Mouse (Mus musculus) kidney, embryonic 15.5 days (tissue): ENCODE measurements around the gene Adat1. TPM values are rescaled to one million over a fixed set of nuclear protein-coding genes. Genes with fewer than 3 reads are reported as not detected.

Experiments
- ATAC-seq: fragments of 200-750 bp; cut with Nextera tagmentation; replicated peaks from 2 replicates; pipeline ENCODE4 v1.8.0; 2017; ENCODE audit warnings: moderate TSS enrichment; ENCODE audit not compliant: low FRiP score
- H3K27ac ChIP-seq: fragments of 300-500 bp; sonication (generic); 2 replicates; pipeline ENCODE4 v1.5.1; 2015; ENCODE audit warnings: mild to moderate bottlenecking, inconsistent platforms
- H3K27me3 ChIP-seq: fragments of 300-500 bp; sonication (generic); 2 replicates; pipeline ENCODE4 v1.6.1; 2015; ENCODE audit warnings: inconsistent platforms
- H3K36me3 ChIP-seq: fragments of 300-500 bp; sonication (generic); 2 replicates; pipeline ENCODE4 v1.6.1; 2015; ENCODE audit warnings: inconsistent platforms
- H3K4me1 ChIP-seq: fragments of 300-500 bp; sonication (generic); 2 replicates; pipeline ENCODE4 v1.6.1; 2015; ENCODE audit warnings: inconsistent platforms
- H3K4me2 ChIP-seq: fragments of 300-500 bp; sonication (generic); 2 replicates; pipeline ENCODE4 v1.6.1; 2015; ENCODE audit warnings: moderate library complexity, mild to moderate bottlenecking, inconsistent platforms
- H3K4me3 ChIP-seq: fragments of 300-500 bp; sonication (generic); replicated peaks from 2 replicates; pipeline ENCODE4 v1.5.1; 2015; ENCODE audit warnings: mild to moderate bottlenecking, inconsistent platforms
- H3K9ac ChIP-seq: fragments of 300-500 bp; sonication (generic); 2 replicates; pipeline ENCODE4 v1.6.1; 2015; ENCODE audit warnings: mild to moderate bottlenecking, inconsistent platforms
- H3K9me3 ChIP-seq: fragments of 300-500 bp; sonication (generic); replicated peaks from 2 replicates; pipeline ENCODE4 v1.6.1; 2016; ENCODE audit warnings: inconsistent platforms
- WGBS: fragments of 180-500 bp; shearing (Covaris S2); methylation state at CpG from one replicate; pipeline ENCODE4 v1.1.7; 2015; ENCODE audit warnings: mixed read lengths; 5-methylcytosine and 5-hydroxymethylcytosine counted together
- polyA plus RNA-seq: library from polyadenylated mRNA; unstranded; fragments of >200 nt; fragmentation: Nextera tagmentation; extraction: Ambion mirVana; gene quantifications from 2 replicates; pipeline ENCODE4 v1.2.1, GENCODE M21; 2015

The Adat1 gene
- polyA plus RNA-seq, 1 experiment from 2014 or later: 12.1 TPM

DNA sequence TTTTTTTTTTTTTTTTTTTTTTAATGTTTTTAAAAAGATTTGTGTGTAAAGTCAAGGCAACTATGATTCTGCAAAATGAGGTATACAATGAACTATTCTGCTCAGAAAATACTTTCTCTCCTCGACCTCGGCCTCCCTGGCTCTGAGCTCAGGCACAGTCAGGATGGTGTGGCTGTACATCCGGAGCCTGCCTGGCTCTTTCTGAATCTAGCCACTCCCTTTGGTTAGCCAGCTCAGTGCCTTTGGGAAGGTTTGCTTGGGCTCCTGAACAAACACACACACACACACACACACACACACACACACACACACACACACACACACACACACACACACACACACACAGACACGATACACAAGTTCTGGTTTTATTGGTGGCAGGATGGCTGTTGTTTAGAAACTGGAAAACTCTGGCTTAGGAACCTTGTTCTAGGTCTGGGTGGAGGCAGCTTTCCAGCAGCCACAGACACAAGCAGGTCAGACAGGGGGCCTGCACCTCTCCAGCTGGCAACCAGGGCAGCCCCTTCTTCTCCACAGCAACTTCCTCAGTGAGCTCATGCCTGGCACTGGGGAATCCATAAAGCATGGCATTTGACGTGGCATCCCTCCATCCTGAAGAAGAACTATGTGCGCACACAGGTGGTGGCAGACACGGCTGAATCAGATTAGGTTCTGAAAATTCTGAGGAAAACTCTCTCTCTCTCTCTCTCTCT is 27.1 kb downstream of the Adat1 start:
- 75% methylated on average over 7 of the region's 7 CpGs for WGBS
- no peak overlapping the region for H3K27ac ChIP-seq

DNA sequence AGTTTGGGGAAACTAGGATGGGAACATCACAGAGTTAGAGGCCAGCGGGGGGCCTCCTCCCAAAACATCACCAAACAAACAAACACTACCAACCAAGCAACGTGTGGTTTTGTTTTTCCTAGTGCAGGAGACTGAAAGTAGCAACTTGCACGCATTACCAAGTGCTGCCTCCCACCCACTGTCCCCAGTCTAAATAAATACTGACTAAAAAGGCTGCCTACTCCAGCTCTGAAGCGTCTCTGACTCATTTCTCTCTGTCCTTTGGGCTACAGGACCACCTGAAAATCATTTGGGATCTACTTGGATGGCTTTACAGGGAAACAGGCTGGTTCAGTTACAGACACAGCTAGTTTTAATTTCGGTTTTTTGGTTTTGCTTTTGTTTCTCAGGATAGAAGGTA is 27.8 kb downstream of the Adat1 start:
- Histone ChIP-seq H3K27ac (no peak overlapping the region), H3K9me3 (no peaks in the 10 kb centered on the region), H3K27me3 (no peaks in the 10 kb centered on the region), H3K9ac (no peak overlapping the region), H3K4me2 (no peak overlapping the region), H3K36me3 (peaks cover 13% of the 10 kb centered on the region; the same call in 1 of the 2 replicates), H3K4me3 (no peak overlapping the region), H3K4me1 (no peaks in the 10 kb centered on the region)
- no peak for ATAC-seq
- 51% methylated on average over 5 of the region's 5 CpGs for WGBS

More for the DNA sequence above, 27.1 kb downstream of the Adat1 start:
- Histone ChIP-seq H3K4me2 (no peak overlapping the region), H3K27me3 (no peaks in the 10 kb centered on the region), H3K9me3 (no peaks in the 10 kb centered on the region), H3K4me3 (no peak overlapping the region), H3K9ac (no peak overlapping the region), H3K4me1 (no peaks in the 10 kb centered on the region), H3K36me3 (peaks cover 9% of the 10 kb centered on the region; the same call in 1 of the 2 replicates)
- no peak for ATAC-seq

DNA sequence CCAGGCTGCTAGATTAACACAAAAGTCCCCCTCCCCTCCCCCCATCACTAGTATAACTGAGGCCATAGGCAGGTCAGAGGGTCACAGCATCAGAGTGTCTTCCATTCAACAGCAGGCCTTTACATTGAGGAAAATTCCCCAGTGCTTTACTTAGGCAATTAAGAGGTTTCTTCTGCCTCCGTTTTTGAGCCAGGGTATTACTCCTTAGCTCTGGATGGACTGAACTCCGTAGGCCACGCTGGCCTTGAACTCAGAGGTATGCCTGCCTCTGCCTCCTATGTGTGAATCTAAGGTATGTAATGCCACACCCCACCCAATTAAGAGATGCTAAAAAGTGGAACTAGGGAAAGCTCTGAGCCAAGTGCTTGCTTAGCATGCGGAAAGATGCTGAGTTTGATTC is 28.6 kb downstream of the Adat1 start:
- no peak for ATAC-seq
- no peak overlapping the region for H3K4me2 ChIP-seq
- WGBS: 87% methylated on average over 4 of the region's 4 CpGs
- H3K9ac ChIP-seq: no peak overlapping the region
- peaks cover 20% of the 10 kb centered on the region; the same call in 1 of the 2 replicates for H3K36me3 ChIP-seq
- no peak overlapping the region for H3K27ac ChIP-seq
- no peaks in the 10 kb centered on the region for H3K4me1 ChIP-seq
- no peak overlapping the region for H3K4me3 ChIP-seq
- H3K27me3 ChIP-seq: no peaks in the 10 kb centered on the region
- no peaks in the 10 kb centered on the region for H3K9me3 ChIP-seq

DNA sequence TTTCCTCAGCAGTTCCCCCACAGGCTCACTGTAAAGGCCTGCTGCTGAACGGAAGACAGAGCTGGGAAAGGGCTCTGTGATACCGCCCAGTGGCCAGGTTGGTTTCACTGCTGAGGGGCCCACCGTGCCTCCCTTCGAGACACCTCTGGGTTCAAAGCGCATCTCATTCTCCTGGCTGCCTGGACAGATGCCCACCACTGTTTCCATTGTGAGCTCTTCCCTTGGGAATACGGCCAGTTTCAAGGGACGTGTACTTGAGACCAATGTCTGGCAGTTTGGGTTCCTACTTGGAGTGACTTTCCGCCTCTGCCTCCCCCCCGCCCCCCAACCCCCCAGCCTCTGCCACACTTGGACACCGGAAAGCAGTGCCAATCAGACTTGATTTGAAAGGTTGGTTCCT is 29.0 kb downstream of the Adat1 start:
- H3K4me3 ChIP-seq: no peak overlapping the region
- no peaks in the 10 kb centered on the region for H3K9me3 ChIP-seq
- 79% methylated on average over 10 of the region's 10 CpGs for WGBS
- H3K27me3 ChIP-seq: no peaks in the 10 kb centered on the region
- H3K4me1 ChIP-seq: no peaks in the 10 kb centered on the region
- H3K36me3 ChIP-seq: peaks cover 23% of the 10 kb centered on the region; the same call in 1 of the 2 replicates
- H3K27ac ChIP-seq: no peak overlapping the region
- no peak overlapping the region for H3K4me2 ChIP-seq
- no peak for ATAC-seq
- no peak overlapping the region for H3K9ac ChIP-seq

DNA sequence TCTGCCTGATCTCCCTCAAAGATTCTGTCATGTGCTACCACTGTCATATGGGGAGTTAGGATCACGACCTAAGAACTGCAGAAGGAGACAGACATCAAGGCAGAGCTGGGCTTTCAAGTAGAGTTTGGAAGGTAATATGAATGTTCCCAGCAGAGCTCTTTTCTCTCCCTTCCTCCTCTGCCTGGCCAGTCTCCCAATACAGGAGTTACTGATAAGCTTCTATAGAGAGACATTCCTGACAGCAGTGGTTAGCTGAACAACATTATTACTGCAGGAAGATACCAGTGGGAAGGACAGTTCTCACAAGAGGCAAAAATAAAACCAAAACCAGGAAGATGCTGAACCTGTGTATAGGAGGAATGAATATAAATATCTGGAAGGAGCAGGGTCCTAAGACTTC is 29.5 kb downstream of the Adat1 start:
- H3K36me3 ChIP-seq: peaks cover 22% of the 10 kb centered on the region; the same call in 1 of the 2 replicates
- WGBS: 80% methylated on average over 1 of the region's 1 CpGs
- no peak overlapping the region for H3K27ac ChIP-seq
- H3K9ac ChIP-seq: no peak overlapping the region
- no peaks in the 10 kb centered on the region for H3K9me3 ChIP-seq
- ATAC-seq: no peak
- H3K27me3 ChIP-seq: no peaks in the 10 kb centered on the region
- no peaks in the 10 kb centered on the region for H3K4me1 ChIP-seq
- no peak overlapping the region for H3K4me2 ChIP-seq
- no peak overlapping the region for H3K4me3 ChIP-seq

DNA sequence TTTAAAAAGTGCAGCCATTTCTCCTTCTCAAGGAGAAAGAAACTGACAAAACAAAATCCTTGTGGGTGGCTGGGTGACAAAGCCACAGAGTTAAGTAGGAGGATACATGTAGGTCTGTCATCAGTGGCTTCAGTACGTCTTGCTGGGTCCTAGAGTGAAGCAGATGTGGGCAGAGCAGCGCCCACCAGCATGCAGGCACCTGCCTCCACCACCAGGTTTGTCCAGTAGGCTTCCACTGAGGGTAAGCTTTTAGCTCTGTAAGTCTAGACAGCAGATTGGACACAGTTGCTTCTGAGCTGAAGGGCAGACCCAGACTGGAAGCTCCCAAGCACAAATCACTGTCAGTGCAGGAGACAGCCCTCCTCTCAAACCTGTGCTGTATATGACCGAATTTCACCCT is 30.8 kb downstream of the Adat1 start:
- no peak overlapping the region for H3K9ac ChIP-seq
- ATAC-seq: no peak

DNA sequence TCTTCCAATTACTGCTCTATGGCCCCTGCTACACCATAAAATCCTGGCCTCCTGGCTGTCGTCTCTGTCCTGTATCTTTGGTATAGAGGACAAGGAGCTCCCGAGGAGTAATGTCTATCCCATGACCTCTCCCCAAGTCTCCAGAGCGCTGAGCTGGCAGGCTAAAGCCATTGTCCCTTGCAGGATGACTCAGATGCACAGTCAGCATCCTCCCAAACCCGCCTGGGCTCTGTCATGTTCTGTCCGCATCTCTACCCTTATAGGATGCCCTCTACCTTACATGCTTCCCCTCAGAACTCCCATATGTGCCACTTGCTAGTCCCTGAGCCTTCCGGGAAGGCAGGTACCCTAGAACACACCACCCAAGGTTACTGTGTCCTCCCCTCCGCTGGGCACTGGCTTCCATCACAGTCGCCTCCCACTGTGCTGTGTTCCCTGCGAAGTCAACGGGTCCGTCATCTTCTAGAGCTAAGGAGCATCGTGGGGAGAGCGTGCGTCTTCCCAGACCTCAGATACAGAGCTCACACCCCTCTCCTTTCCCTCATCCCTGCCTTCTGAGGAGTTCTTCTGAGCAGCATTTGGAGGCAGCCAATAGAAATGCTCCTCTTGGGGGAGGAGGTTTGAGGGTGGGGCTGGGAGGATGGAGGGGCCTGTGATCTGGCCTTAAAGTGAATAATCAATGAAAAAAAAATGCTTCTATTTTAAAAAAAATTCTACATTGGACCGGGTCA is 31.3 kb downstream of the Adat1 start:
- H3K27me3 ChIP-seq: no peaks in the 10 kb centered on the region
- ATAC-seq: no peak
- WGBS: 72% methylated on average over 15 of the region's 15 CpGs
- H3K4me3 ChIP-seq: no peak overlapping the region
- peaks cover 38% of the 10 kb centered on the region for H3K36me3 ChIP-seq
- H3K9me3 ChIP-seq: no peaks in the 10 kb centered on the region
- H3K9ac ChIP-seq: no peak overlapping the region
- H3K4me1 ChIP-seq: no peaks in the 10 kb centered on the region
- H3K27ac ChIP-seq: no peak overlapping the region
- no peak overlapping the region for H3K4me2 ChIP-seq

More for the DNA sequence above, 30.8 kb downstream of the Adat1 start:
- H3K36me3 ChIP-seq: peaks cover 35% of the 10 kb centered on the region
- no peak overlapping the region for H3K27ac ChIP-seq
- no peak overlapping the region for H3K4me3 ChIP-seq
- H3K27me3 ChIP-seq: no peaks in the 10 kb centered on the region
- 76% methylated on average over 3 of the region's 3 CpGs for WGBS
- H3K4me1 ChIP-seq: no peaks in the 10 kb centered on the region
- H3K4me2 ChIP-seq: no peak overlapping the region
- H3K9me3 ChIP-seq: no peaks in the 10 kb centered on the region

DNA sequence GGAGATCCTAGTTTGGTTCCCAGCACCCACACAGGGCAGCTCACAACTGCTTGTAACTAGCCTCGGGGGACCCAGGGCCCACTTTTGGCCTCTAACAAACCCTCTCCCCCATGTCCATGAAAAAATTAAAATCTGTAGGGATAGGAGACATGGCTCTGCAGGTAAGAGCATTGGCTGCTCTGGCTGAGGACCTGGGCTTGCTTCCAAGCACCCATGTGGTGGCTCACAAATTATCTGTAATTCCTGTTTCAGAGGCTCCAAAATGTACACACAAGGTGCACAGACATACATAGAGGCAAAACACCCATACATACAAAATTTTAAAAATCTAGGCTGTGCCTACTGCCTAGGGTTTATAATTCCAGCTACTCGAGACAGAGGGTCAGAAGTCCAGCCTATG is 34.9 kb downstream of the Adat1 start:
- Histone ChIP-seq H3K9ac (no peak overlapping the region), H3K27ac (no peak overlapping the region), H3K27me3 (no peaks in the 10 kb centered on the region), H3K36me3 (peaks cover 66% of the 10 kb centered on the region), H3K9me3 (no peaks in the 10 kb centered on the region), H3K4me2 (no peak overlapping the region), H3K4me3 (no peak overlapping the region), H3K4me1 (no peaks in the 10 kb centered on the region)
- ATAC-seq: no peak
- WGBS: 87% methylated on average over 2 of the region's 2 CpGs

DNA sequence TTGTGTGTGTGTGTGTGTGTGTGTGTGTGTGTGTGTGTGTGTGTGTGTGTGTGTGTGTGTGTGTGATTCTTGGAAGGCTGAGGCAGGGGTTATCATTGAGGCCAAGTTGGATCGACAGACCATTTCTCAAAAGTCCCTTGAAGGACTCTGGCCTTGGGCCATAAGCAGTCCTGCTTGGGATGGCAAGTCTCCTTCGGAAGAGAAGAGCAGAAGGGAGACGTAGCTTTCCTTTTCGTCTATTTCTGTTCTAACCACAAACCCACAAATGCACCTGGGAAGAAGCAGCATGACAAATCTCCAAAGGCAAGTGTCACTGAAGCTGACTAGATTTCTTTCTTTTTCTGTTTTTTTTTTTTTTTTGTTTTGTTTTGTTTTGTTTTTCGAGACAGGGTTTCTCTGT is 36.2 kb downstream of the Adat1 start:
- Histone ChIP-seq H3K4me3 (no peak overlapping the region), H3K27me3 (no peaks in the 10 kb centered on the region), H3K27ac (no peak overlapping the region), H3K4me1 (no peaks in the 10 kb centered on the region), H3K36me3 (peaks cover 78% of the 10 kb centered on the region), H3K9me3 (no peaks in the 10 kb centered on the region), H3K9ac (no peak overlapping the region), H3K4me2 (no peak overlapping the region)
- WGBS: 89% methylated on average over 5 of the region's 5 CpGs
- no peak for ATAC-seq

DNA sequence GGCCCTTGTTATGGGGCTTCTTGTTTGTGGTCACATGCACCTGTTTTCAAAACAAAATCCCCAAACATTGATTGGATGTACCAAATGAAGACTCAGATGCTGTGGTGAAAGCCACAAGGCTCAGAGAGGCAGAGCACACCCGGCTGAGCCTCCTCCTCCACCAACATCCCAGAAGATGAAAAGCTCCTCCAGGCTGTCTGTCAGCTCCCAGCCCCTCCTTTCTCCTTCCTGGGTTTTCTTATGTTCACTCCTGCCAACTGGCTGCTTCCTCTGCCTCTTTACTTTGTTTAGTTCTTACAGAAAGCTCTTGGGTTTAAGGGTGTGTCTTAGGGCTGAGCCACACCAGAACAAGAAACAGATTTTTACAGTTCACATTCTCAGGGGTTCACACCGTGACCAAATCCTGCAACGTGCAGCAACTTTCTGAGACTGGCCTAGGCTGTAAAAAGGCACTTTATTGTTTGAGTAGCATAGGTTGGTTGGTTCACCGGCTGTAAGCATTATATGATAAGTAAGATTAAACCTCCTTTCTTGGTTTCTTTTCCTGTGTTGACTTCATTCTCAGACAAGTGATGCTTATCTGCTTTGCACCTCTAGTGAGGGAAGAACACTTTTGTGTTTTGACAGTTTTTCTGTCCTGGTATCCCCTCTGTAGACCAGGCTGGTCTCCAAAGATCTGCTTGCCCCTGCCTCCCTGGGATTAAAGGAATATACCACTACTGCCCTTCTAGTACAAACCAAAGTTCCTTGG is 37.1 kb downstream of the Adat1 start:
- no peak overlapping the region for H3K4me3 ChIP-seq

DNA sequence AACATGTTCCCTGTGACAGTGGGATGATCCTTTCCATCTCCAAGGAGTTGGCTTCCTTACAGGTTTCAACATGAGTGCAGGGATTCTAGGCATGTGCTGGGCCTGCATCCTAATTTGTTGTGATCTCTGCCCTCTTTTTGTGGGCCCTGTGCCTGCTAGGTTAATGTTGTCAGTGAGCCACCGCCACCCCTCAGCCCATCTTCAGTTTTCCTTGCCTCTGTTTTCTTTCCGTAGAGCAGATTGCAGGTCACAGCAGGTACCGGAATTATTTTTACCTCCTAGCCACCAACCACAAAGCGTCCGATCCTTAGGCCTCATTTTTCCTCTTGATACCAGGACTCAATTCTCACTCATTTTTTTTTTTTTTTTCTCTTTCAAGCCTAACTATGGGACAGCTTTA is 40.2 kb downstream of the Adat1 start:
- Histone ChIP-seq H3K27me3 (no peaks in the 10 kb centered on the region), H3K9me3 (no peaks in the 10 kb centered on the region), H3K4me2 (no peak overlapping the region), H3K36me3 (peaks cover 77% of the 10 kb centered on the region), H3K4me3 (no peak overlapping the region), H3K27ac (no peak overlapping the region), H3K9ac (no peak overlapping the region), H3K4me1 (no peaks in the 10 kb centered on the region)
- ATAC-seq: no peak
- 95% methylated on average over 5 of the region's 5 CpGs for WGBS

More for the DNA sequence above, 37.1 kb downstream of the Adat1 start:
- ATAC-seq: no peak
- H3K27ac ChIP-seq: no peak overlapping the region
- WGBS: 82% methylated on average over 4 of the region's 4 CpGs
- peaks cover 80% of the 10 kb centered on the region for H3K36me3 ChIP-seq
- H3K4me1 ChIP-seq: no peaks in the 10 kb centered on the region
- no peaks in the 10 kb centered on the region for H3K27me3 ChIP-seq
- no peak overlapping the region for H3K9ac ChIP-seq
- no peak overlapping the region for H3K4me2 ChIP-seq
- no peaks in the 10 kb centered on the region for H3K9me3 ChIP-seq

DNA sequence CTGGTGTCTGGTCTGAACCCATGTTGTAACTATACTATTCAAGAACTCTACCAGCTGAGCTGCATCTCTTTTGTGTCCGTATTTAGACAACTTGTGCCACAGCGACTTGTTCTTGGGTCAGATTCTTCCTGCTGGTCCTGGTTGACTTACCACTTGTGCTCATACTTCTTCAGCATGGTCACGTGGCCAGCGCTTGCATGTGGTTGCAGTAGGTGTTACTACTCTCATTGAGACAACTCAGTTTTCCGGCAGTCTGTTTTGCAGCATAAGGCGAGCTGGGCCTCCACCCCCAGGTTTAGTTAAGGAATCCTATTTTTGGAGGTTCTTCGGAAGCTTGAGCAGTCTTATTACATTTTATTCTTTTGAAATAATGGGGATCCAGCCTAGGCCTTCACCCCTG is 40.8 kb downstream of the Adat1 start:
- H3K4me2 ChIP-seq: no peak overlapping the region
- 95% methylated on average over 7 of the region's 7 CpGs for WGBS
- H3K9me3 ChIP-seq: no peaks in the 10 kb centered on the region
- peaks cover 77% of the 10 kb centered on the region for H3K36me3 ChIP-seq
- no peaks in the 10 kb centered on the region for H3K27me3 ChIP-seq
- no peak overlapping the region for H3K9ac ChIP-seq
- H3K27ac ChIP-seq: no peak overlapping the region
- no peaks in the 10 kb centered on the region for H3K4me1 ChIP-seq
- no peak for ATAC-seq
- H3K4me3 ChIP-seq: no peak overlapping the region
